Mouse (Mus musculus): ENCODE measurements around the gene Uap1. TPM values are rescaled to one million over a fixed set of nuclear protein-coding genes. Genes with fewer than 3 reads are reported as not detected.
"Not testable (repeated sequence)": the region's sequence is repeated elsewhere in the genome, so short reads cannot be mapped to it uniquely, and the experiment has no call there.

The Uap1 gene
- polyA plus RNA-seq, 2 experiments from 2014 or later: 17.0 to 17.3 TPM

DNA sequence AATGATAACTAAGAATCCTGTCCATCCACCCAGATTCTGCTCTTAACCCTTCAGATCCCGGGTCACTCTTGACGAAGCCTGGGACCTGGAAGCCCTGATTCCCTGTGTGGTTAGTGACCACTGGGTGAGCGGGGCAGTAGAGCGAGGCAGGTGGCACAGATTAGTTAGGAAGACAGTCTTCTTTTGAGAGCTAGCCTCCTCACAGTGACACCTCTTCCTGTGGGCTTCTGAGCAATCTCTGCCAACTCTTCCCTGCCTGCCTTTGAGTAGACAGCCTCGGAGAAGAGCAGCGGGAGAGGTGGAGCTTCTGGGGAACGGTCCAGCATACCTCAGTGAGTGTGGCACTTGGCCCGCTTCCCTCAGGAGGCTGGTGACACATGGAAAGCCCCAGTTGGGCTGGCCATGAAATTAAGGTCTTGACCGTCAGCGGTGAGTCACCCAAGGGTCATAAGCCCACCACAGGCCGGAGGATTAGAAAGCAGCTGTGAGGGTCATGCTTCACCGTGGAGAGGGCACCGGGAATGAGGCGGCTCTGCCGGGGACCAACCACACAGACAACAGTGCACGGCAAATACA lies 63.0 kb downstream of the Uap1 start:
- ATAC-seq: no peak

GRCm38 (mm10) chr1:170110516-170111332 lies 64.0 kb downstream of the Uap1 start, which contains the start of gene Ddr2:
Ddr2 (minus strand) TSS chr1:170110762.
- no peak for ATAC-seq

GRCm38 (mm10) chr1:170109776-170110515 lies 64.8 kb downstream of the Uap1 start:
- no peak for ATAC-seq

- ATAC-seq: not testable (repeated sequence)
Observed at GRCm38 (mm10) chr1:170102814-170103213, 71.9 kb downstream of the Uap1 start.

Other genes starting within 250 kb of the Uap1 start
- gene Ccdc190, start 246.3 kb downstream of the Uap1 start, polyA plus RNA-seq (2017; shearing (Covaris generic)): not detected
- gene Hsd17b7, start 205.7 kb downstream of the Uap1 start, polyA plus RNA-seq (2017; shearing (Covaris generic)): 10 to 100 TPM in 1 of 2 experiments, 1 to 10 TPM in 1; 6.2 to 12.0 TPM
- under 1 TPM in 1 of 2 experiments, not detected in 1; 0.08 TPM for gene Ddr2, start 64.2 kb downstream of the Uap1 start, polyA plus RNA-seq (2017; shearing (Covaris generic))
- 10 to 100 TPM; 13.8 to 13.9 TPM for gene Uhmk1, start 40.4 kb upstream of the Uap1 start, polyA plus RNA-seq (2017; shearing (Covaris generic))
- gene Sh2d1b2, start 57.8 kb upstream of the Uap1 start, polyA plus RNA-seq (2017; shearing (Covaris generic)): not detected
- under 1 TPM in 1 of 2 experiments, not detected in 1; 0.31 TPM for gene Sh2d1b1, start 102.4 kb upstream of the Uap1 start, polyA plus RNA-seq (2017; shearing (Covaris generic))
- not detected for gene Gm7694, start 131.4 kb upstream of the Uap1 start, polyA plus RNA-seq (2017; shearing (Covaris generic))
- not detected for gene Spata46, start 133.8 kb upstream of the Uap1 start, polyA plus RNA-seq (2017; shearing (Covaris generic))